Mouse (Mus musculus) right cerebral cortex, postnatal 10 days (tissue): ENCODE results near the gene Lrrc9.

ENCODE experiments used
- DNase-seq, 2 experiments: peaks; one replicate each; pipeline ENCODE4 v3.0.0; 2021; ENCODE audit warnings: low spot score in 2 of 2

Gene Lrrc9

DNA sequence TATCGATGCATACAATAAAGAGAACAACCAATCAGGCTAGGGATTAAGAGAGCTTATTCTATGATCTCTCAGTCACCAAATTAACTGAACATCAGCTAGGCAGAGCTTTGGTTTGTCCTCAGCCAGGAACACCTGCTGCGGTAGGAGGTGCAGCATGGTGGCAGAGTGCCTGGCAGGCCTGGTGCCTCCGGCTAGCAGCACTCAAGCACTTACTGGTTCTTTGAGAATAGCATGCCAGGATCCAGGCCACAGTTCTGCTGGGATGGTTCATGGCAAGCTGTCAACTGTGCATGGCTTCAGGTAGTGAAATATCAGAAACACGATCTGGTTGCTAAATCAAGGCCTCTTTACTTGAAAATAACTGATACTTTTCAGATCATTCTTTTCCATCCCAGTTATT is 26.1 kb downstream of the Lrrc9 start:
- DNase-seq, result no peak

DNA sequence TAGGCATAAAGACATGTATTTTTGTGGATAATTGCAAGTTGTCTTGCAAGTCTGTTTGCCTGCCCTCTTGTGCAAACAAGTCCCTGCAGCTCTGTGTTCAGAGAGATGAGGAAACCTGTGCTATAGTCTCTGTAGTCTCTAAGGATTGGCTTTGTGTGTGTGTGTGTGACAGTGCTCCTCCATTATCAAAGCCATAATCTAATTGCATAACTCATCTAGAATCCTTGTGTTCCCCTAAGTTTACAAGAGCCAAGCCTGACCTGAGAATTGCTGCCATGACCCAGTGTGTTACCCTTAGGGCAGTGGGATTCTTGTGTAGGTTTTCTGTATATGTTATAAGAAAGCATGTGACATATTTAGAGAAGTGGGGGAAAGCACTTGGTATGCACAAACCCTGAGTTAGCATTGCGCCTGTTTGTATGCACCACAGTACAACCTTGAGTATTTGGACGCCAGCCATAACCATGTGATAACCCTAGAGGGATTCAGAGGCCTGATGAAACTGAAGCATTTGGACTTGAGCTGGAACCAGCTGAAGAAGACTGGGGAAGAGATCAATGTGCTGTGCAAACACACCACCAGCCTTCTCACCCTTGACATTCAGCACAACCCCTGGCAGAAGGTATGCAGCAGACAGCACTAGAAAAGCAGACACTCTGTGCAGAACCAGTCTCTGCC is 35.2 kb downstream of the Lrrc9 start:
- DNase-seq, result no peak

DNA sequence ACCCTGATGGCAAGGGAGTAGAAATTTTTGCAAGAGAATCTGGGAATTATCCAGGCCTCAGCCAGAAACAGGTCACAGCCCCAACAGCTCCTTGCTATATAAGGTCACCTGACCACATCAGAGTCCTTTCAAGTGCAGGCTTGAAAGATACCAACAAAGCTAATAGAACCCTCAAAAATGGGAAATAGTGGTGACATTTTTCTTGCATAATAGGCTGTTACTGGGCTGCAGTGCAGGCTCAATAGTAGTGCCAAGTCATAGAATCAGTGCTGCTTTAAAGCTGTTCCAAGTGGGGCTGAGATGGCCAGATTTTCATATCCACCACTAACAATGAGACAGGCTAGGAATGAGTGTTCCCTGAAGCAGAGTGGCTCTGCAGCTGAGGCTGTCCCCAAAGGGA is 40.6 kb downstream of the Lrrc9 start:
- peak; percentile 26 to 41 for DNase-seq

DNA sequence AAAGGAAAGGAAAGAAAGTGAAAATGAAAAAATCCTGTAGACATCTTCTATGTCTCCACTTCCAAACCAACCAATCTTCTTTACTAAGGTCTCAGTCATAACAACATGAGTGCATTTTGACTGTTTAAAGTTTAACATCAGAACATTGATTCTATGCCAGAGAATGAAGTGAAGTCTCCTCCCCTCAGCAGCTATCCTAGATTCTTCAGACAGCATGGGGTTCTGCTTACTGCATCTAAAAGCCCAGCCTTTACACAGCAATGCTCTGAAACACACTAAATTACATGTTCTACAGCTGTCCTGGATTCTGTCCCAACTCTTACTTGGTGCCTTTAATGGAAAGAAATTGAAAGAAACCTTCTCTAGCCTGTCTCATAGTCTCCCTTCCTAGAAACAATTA is 43.2 kb downstream of the Lrrc9 start:
- DNase-seq, result no peak

DNA sequence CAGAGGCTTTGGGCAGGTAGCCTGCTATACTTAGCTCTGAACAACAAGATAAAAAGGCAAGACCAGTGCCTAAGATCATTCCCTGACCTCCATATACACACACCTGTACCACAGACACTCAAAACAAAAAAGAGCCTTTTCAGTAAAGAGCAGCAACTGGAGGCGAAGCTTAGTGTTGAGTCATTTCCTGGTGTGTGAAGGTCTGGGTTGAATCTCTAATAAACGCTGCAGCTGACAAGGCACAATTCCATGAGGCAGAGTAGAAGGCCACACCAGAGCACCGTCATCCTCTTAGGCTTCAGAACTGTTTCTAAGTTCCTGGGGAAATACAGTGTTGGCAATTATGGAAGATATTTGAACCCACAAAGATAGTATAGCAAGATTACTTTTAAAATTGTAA is 45.8 kb downstream of the Lrrc9 start:
- DNase-seq, result no peak

DNA sequence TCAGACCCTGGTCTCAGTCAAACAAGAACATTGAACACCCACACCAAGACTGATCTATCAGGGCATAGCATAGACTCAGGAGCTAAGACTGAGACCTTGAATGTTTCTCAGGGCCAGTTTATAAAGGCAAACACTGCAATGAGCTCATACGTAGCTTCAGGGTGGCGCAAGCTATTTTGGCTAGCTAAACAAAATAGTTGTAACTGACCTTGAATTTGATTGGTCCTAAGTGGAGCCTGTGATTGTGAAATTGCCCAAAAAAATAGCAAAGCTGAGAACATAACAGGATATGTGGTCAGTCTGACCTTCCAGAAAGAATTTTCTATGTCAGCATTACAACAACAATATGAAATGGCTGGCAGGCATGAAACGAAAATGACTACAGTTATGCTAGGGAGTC is 48.3 kb downstream of the Lrrc9 start:
- no peak for DNase-seq

DNA sequence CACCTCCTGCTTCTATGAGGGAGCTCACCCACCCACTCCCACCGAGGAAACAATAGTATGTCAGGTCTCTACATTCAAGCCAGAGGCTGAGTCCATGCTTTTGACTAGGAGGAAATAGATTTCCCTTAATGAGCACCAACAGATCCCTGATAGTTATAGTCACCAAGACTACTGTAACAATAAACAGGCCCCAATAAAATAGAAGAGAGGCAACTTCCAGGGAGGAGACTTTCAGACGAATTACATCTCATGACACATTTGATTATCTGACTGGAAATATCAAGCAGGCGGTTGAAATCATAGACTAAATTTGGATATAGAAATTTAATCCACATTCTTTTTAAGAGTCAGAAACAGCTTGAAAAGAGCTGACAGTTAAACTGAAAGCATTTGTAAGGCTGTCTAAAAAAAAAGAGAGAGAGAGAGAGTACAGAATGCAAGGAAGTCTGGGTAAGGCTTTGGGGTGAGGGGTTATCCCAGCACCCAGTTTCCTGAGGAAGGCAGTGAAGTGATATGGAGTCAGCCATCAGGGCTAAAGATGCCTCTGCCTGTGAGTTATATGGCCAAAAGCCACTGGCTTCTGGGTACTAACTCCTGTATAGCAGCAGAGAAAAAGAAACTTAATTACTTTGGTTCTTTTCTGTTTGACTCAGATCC is 49.5 kb downstream of the Lrrc9 start:
- no peak for DNase-seq

DNA sequence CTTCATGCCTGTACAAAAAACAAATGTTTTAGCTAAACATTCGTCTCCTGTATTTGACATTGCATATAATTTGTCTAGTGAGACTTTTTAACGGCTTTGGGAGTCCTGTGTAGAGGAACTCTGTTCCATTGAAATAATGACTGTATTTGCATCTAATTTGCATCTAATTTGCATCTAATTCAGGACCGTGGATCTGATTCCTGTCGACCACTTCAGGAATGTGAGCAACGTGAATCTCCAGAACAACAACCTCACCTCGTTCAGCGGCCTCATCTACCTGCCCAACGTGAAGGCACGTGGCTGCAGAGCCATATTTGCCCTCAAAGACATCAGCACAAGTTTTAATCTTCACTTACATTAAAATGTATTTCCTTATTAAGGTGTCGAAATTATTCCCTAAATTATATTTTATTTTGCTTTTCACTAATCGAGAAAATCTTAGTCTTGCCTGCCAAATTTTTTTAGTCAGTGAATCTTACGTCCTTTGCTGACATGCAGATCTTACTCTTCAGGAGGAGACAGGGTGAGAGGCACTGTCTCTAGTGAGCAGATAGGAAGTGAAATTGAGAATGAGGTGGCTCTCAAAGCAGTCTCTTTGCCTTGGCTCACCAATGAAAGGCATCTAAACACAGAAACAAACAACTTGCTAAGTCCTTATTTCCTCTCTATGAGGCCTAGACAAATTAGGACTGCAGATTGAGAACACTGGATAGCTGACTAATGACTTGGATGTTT is 55.4 kb downstream of the Lrrc9 start:
- DNase-seq, result no peak

DNA sequence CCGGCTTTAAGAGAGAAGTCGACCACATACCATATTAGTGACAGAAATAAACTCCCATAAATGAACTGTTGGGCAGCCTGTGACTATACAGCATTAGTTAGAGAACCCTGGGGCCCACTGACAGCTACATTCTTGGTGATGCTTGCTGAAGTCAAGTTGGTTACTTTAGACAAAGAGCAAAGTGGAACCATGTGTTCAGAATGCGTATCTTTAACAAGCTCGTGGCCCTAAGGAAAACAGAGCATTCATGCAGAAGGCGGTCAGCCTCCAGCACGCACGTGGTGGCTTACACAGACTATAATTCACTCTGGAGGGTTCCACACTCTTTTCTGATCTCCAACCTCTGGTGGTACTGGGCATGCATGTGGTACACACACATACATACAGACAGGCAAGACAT is 67.9 kb downstream of the Lrrc9 start:
- no peak for DNase-seq

DNA sequence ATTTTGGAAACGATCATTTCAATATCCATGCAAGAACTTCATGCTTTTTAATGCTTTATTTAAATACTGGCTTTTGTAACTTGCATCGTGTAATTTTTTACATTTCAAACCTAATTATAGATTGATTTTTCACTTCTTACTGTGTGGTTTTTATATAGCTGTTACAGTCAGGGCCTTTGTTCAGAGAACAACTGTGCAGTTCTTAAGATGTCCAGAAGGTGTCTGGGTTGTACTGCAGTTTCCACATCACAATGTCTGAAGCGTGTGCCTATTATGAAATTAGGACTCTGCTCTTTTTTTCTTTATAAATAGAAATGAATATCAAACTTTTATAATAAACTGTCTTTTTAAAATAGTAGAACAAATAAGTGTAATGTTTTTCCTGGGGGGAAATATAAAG is 73.8 kb downstream of the Lrrc9 start:
- DNase-seq, result no peak

DNA sequence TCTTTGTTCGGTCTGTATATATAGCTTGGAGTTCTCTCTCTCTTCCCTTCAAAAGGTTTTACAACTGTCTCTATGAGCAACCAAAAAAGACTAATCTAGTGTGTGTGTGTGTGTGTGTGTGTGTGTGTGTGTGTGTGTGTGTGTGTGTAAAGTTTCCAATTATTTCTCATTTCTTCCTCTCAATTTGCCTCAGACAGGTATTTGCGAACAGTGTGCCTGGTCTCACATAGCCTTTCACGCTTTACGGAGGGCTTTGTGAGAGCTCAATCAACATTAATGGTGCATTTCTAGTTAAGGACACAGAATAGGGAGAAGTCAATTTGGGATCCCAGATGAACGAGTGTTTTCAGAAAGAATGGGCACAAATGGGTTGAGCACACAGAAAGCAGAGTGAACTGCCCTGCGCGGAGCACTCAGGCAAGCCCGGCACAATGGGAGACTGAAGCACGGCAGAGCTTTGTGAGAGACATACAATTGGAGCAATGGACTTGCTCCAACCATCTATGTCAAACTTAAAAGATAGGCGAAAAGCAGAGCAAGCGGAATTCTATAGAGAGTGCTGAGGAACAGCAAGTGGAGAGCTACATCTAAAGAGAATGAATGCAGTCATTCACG is 76.6 kb downstream of the Lrrc9 start:
- no peak for DNase-seq

DNA sequence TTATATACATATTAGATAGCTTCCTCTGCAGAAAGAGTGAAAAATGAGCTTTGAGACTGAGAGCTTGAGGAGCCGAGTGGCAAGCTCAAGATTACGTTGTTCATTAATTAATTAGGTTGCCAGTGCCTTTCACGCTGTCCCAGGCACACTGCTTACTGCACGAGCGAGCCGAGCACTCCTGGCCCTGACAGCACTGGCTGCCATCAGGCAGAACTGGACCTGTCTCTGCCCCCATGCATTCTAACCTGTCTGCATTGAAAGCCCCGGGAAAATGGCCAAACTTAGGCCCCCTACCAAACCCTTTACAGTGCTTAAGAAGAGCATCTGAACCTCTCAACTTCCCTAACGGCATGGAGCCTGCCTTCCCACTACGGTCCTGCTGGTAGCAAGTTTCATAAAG is 77.7 kb downstream of the Lrrc9 start:
- no peak for DNase-seq

DNA sequence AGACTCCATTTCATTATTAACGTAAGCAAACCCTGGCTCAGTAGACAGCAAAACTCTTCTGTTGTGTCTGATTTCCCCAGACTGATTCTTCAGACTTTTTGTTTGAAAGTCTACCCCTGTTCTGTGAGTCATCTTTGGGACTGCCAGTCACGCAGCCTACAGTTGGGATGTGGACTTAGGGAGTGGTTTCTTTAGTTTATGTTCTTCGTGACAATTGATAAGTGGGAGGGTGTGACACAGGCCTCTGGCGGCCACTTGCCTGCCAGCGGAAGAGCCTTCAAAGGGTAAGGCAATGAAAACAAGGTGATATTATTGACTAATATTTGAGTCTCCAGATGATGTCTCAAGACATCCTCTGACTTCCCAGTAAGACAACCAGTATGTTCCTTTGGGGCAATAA is 78.2 kb downstream of the Lrrc9 start:
- DNase-seq, result no peak

DNA sequence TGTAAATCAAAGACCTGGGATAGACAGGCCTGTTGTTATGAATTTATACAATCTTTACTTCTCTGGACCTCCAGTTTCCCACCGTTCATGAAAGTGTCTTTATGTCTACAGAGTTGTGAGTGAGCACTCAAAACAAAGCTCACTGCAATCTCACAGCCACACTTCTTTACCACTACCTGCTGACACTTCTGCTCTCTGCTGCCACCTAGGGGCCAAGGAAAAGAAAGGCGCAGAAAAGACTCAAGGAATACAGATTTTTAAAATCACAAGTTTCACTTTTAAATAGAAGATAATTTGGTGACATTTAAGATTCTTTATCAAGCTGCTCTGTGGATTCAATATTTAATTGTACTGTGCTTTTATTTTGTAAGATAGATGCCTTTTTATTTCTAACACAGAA is 79.0 kb downstream of the Lrrc9 start:
- DNase-seq, result peak; percentile 41 to 82

DNA sequence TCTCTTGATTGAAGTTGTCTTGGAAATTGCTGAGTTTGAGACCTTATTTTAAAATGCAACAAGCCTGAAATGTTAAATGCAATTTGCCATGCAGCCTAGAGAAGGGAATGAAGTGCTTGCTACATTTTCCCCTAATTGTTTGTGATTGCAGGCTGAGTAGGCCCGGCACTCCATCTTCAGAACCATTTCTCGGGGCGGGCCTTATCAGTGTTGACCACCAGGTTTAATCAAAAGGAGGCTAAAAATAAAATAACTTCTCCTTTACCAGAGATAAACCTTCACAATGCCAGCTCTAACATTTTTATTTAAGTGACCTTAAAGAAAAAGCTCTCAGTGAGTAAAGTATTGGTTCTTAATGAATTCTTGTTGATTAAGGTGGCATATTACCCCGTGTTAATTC is 83.9 kb downstream of the Lrrc9 start:
- DNase-seq, result no peak

DNA sequence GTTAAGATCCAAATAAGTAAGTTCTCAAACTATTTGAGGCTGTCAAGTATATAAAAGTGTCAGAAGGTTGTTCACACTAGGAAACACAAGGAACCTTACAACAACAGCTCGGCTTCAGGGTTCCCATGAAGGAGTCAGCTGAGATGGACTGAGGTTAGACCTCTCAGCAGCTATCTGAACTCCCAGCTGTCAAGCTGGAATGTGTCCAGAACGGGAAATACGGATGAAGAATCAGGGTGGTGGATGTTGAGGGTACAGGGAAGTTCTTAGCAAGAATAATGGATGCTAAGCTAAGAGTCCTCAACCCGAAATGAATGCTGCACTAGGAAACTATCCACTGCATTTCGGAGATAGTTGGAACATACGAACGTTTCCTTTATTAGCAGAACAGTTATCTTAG is 90.6 kb downstream of the Lrrc9 start:
- no peak for DNase-seq

DNA sequence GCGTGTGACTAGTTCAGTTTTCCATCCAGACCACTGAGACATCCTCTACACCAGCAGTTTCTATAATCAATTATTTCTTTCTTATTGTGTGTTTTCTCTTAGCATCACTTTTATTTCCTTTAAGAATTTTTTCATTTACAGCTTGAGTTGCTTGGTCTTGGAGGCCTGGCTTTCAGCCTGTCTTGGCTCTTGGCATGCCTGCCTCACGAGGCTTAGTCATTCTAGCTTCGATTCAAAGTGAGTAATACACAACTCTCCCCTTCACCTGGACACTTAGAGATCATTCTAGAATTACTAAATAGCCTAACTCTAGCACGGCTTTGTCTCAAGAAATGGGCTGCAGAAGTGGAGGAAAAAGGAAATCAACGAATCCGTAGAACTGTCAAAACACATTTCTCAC is 92.3 kb downstream of the Lrrc9 start:
- no peak for DNase-seq

DNA sequence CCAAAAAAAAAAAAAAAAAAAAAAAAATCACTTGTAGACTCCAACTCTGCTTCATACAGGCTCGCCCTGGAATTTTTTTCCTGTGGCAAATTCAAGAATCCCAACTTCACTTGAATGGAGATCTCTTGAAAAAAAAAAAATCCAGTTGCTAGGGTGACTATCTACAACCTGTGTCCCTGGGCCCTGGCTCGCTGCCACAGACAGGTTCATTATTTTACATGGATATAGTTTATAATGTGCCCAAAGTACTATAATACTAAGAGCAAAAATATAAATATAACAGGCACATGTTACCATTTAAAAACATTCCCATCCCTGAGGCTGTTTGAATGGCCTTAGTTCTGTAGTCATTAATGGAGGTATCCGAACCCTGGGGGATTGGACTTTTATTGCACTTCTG is 93.9 kb downstream of the Lrrc9 start:
- DNase-seq, result peak; percentile 46 to 48

DNA sequence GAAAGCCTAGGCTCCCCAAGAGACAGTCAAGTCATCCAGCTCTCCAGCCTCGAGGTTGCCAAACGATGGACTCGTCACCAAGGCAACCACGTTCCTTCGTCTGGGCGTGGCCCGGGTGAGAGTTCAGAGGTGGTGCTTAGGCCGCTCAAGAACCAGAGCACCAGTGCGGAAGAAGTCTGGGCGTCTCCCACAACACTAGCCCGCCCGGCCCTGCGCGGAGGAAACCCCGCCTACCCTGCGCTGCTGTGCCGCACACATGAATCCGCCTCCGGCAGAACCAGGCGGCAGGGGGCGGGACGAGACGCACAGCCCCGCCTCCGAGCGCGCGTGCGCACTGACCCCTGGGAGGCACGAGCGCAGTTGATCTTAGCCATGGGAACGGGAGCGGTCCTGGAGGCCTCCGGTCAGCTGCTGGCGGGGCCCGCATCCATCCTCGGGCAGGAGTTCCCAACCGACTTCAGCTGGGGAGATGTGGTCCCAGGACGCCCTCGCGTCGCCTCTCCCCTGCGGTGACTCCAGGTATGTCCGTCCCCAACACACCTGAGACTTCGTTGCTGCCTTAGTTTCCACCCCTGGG is 94.4 kb downstream of the Lrrc9 start, which contains the start of gene Pcnx4:
Gene Pcnx4 (plus strand): TSS at position 363 of the 577 bp plus-strand sequence.
- peak; percentile 96 to 97 for DNase-seq

DNA sequence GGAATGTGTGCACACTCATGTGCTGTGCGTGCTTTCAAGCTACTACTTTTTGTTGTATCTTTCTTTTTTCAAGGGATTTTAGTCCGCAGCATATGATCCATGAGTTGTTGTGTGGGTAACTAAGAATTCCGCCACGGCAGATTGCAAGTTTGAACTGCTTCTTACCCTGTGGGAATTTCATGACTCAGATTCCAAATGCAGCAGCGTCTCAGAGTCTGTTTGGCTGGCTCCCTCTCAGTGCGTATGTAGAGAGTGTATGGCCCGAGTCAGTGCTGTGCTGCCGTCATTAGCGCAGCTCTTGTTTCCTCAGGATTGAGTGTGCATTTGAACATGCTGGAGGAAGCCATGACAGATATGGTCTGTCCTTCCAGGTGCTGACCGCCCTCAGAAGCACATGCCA is 96.9 kb downstream of the Lrrc9 start:
- DNase-seq, result peak; percentile 38 to 52

DNA sequence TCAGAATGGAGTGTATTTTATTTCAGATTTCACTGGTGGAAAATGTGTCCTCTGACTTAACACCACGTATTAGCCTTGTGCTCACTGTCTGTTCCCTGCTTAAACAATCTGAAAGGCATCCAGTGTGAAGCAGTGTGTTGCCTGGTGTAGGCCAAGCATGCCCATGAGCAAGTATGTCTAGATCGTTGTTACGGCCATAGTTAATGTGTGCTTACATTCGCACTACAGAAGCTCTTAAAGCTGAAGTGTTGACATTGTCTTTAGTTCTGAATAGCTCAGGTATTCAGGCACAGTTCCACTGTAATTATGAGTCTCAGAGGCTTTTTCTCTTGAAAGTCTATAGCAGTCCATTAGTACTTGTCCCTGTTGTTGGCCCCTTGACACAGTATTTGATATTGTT is 112.7 kb downstream of the Lrrc9 start:
- no peak for DNase-seq

DNA sequence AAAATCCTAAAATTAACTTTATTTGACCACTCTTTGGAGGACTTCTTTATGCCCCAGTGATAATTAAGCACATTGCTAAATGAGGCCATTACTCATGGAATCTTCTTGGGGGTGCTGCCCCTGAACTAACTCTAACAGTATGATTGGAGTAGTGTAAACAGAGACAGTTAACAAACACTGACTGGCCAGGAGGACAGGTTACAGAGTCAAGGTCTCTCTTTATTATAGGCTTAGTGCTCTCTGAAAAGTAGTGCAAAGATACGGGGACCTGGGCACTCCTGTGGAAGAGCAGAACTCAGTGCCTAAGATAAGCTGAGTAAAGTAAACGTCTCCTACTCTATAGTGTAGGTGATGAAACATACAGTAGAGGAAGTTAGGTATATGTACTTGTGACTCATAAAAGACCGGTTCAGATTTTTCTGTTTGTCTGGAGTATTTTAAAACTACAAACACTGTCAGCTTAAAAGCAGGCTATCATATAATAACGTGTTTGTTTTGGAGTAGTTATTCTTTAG is 122.7 kb downstream of the Lrrc9 start:
- no peak for DNase-seq
